ENCODE assay signal across 21 mouse cellular contexts in the genomic region with DNA sequence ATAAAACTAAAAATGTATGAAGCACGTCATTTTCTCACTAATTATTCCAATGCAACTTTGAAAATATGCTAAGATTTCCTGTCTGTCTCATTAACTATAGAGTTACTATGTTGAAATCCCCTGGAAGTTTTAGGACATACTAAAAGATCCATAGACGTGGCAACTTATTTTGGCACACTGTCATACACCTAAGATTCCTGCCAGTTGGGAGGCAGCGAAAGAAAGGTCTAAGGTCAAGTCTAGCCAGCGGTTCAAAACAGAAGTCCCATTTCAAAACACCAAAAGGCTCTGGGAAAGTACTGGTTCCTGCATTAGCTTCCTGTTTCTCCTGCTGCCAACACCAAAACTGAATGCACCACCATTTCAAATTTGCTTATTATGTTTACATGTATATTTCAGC. TPM values are rescaled to one million over a fixed set of nuclear protein-coding genes. Genes with fewer than 3 reads are reported as not detected.
DNase-seq lines count a peak whose midpoint lies in the region; ATAC-seq and TF ChIP-seq lines count a peak whose summit lies in the region.
"Had no signal": no experiment of that assay in that cellular context is flagged by ENCODE, and none has a peak within 500 bp of the region (broad histone marks: within the 10 kb centered on the region; RNA-seq: fewer than 3 reads in every experiment).

No protein-coding gene starts in this region.

- no peak for TF ChIP-seq POLR2A in liver, adult 2 months (IDR thresholded peaks at IDR 0.05; ENCODE audit: extremely low read depth, insufficient read depth, low read length)
- no peak for TF ChIP-seq POLR2A in lung, adult 2 months (IDR thresholded peaks at IDR 0.05; ENCODE audit: borderline replicate concordance, extremely low read depth, low read depth, low read length)

- DNase-seq in adrenal gland, postnatal 10 days: peak; percentile 16
- no peak for DNase-seq in adrenal gland, postnatal 25 days
- DNase-seq in liver, adult 2 months (ENCODE audit: extremely low read depth, low read depth, low spot score): peak; percentile 93
- no peak for DNase-seq in liver, embryonic 11.5 days (ENCODE audit: low spot score)
- no peak for DNase-seq in lung, adult 2 months
- DNase-seq: cerebellum, adult 11 months; cerebellum, adult 2 months; cerebellum, adult 9-11 months; cerebellum, postnatal 25 days; gastrocnemius, postnatal 25 days had no signal

- peaks cover 19% of the 10 kb centered on the region for H3K4me1 ChIP-seq in liver, adult 2 months (ENCODE audit: control insufficient read depth, insufficient read depth, low read length)
- no peaks in the 10 kb centered on the region for H3K4me1 ChIP-seq in liver, embryonic 11.5 days (replicated peaks; ENCODE audit: control insufficient read depth, insufficient read depth, low read length)
- H3K4me1 ChIP-seq in lung, adult 2 months (ENCODE audit: control insufficient read depth, insufficient read depth, low read length): no peaks in the 10 kb centered on the region
- H3K4me1 ChIP-seq: embryonic facial prominence, embryonic 12.5 days; embryonic facial prominence, embryonic 15.5 days; forebrain, embryonic 12.5 days; hindbrain, embryonic 10.5 days; intestine, embryonic 15.5 days had no signal

- no peak overlapping the region for H3K27ac ChIP-seq in liver, adult 2 months (replicated peaks; ENCODE audit: insufficient read depth, low read depth, low read length)
- no peak overlapping the region for H3K27ac ChIP-seq in liver, embryonic 11.5 days (ENCODE audit: low read depth, low read length)
- H3K27ac ChIP-seq: embryonic facial prominence, embryonic 12.5 days; embryonic facial prominence, embryonic 15.5 days; forebrain, embryonic 12.5 days; forebrain, embryonic 15.5 days; hindbrain, embryonic 10.5 days; hindbrain, embryonic 13.5 days; intestine, embryonic 15.5 days had no signal

- H3K9me3 ChIP-seq in liver, embryonic 11.5 days (ENCODE audit: control insufficient read depth, low read length): no peaks in the 10 kb centered on the region
- H3K9me3 ChIP-seq: embryonic facial prominence, embryonic 12.5 days; embryonic facial prominence, embryonic 15.5 days; forebrain, embryonic 12.5 days; forebrain, embryonic 15.5 days; hindbrain, embryonic 10.5 days; hindbrain, embryonic 13.5 days; intestine, embryonic 15.5 days had no signal

- H3K9ac ChIP-seq in liver, adult 2 months (ENCODE audit: low read depth, low read length): no peak overlapping the region
- H3K9ac ChIP-seq in liver, embryonic 11.5 days (ENCODE audit: low read depth, low read length): no peak overlapping the region
- H3K9ac ChIP-seq: embryonic facial prominence, embryonic 12.5 days; embryonic facial prominence, embryonic 15.5 days; forebrain, embryonic 12.5 days; forebrain, embryonic 15.5 days; hindbrain, embryonic 13.5 days; intestine, embryonic 15.5 days had no signal

- no peaks in the 10 kb centered on the region; the same call in 1 of the 2 replicates for H3K79me2 ChIP-seq in liver, adult 2 months (ENCODE audit: control insufficient read depth, insufficient read depth, low read length)

- H3K27me3 ChIP-seq in liver, adult 2 months (ENCODE audit: control insufficient read depth, insufficient read depth, low read length): no peaks in the 10 kb centered on the region
- H3K27me3 ChIP-seq in liver, embryonic 11.5 days (replicated peaks; ENCODE audit: control insufficient read depth, insufficient read depth, low read length): no peaks in the 10 kb centered on the region
- H3K27me3 ChIP-seq: embryonic facial prominence, embryonic 12.5 days; embryonic facial prominence, embryonic 15.5 days; forebrain, embryonic 12.5 days; forebrain, embryonic 15.5 days; hindbrain, embryonic 13.5 days; intestine, embryonic 15.5 days had no signal

- 20% methylated on average over 4 of the region's 4 CpGs for WGBS in liver, adult 2 months
- 84% methylated on average over 4 of the region's 4 CpGs for WGBS in liver, embryonic 11.5 days
- 71% methylated on average over 4 of the region's 4 CpGs for WGBS in lung, adult 2 months

- H3K4me3 ChIP-seq in liver, adult 2 months (ENCODE audit: insufficient read depth, low read depth, low read length): no peak overlapping the region
- no peak overlapping the region for H3K4me3 ChIP-seq in liver, embryonic 11.5 days (ENCODE audit: low read depth, low read length)
- H3K4me3 ChIP-seq in lung, adult 2 months (replicated peaks; ENCODE audit: extremely low read depth, low read depth, low read length): no peak overlapping the region
- H3K4me3 ChIP-seq: embryonic facial prominence, embryonic 12.5 days; embryonic facial prominence, embryonic 15.5 days; forebrain, embryonic 12.5 days; forebrain, embryonic 15.5 days; hindbrain, embryonic 10.5 days; hindbrain, embryonic 13.5 days; intestine, embryonic 15.5 days had no signal

- H3K4me2 ChIP-seq in liver, embryonic 11.5 days: no peak overlapping the region
- H3K4me2 ChIP-seq: embryonic facial prominence, embryonic 12.5 days; embryonic facial prominence, embryonic 15.5 days; forebrain, embryonic 12.5 days; forebrain, embryonic 15.5 days; heart, embryonic 11.5 days; hindbrain, embryonic 13.5 days; intestine, embryonic 15.5 days had no signal

- TF ChIP-seq CTCF in liver, adult 2 months (IDR thresholded peaks at IDR 0.05; ENCODE audit: low read depth, low read length): no peak
- TF ChIP-seq CTCF in lung, adult 2 months (IDR thresholded peaks at IDR 0.05; ENCODE audit: insufficient read depth, low read length): no peak

- H3K36me3 ChIP-seq in liver, adult 2 months (ENCODE audit: control insufficient read depth, insufficient read depth, low read length): peaks cover 7% of the 10 kb centered on the region
- H3K36me3 ChIP-seq in liver, embryonic 11.5 days (ENCODE audit: control insufficient read depth, insufficient read depth, low read length): peaks cover 5% of the 10 kb centered on the region; the same call in 1 of the 2 replicates

- ATAC-seq in liver, embryonic 11.5 days (replicated peaks; ENCODE audit: low FRiP score): no peak
- peak; percentile 25 for ATAC-seq in granulocyte monocyte progenitor cell, adult 5-6 weeks (replicated peaks; ENCODE audit: poor library complexity, severe bottlenecking)
- ATAC-seq: activated CD4-positive, CD25-positive, alpha-beta regulatory T cell, adult 4 months; forebrain, embryonic 15.5 days; hindbrain, embryonic 16.5 days; intestine, embryonic 15.5 days had no signal

RNA-seq across cellular contexts. Expression of gene Maip1, which starts 13.7 kb away (rescaled TPM):
- 10 to 100 TPM; 13.8 to 14.9 TPM for total RNA-seq in adrenal gland, postnatal 10 days (2021)
- 10.8 and 12.4 TPM in 2 replicates for total RNA-seq in adrenal gland, postnatal 25 days (2021)
- total RNA-seq in liver, adult 2 months (2014; rRNA removed): 6.1 and 7.2 TPM in 2 replicates
- polyA plus RNA-seq in liver, adult 2 months (2012; rRNA removed): 3.5 and 3.8 TPM in 2 replicates
- 17.5 and 17.8 TPM in 2 replicates for polyA plus RNA-seq in liver, embryonic 11.5 days (2014; fragmentation: Nextera tagmentation; extraction: Ambion mirVana)
- 10.2 and 11.4 TPM in 2 replicates for total RNA-seq in granulocyte monocyte progenitor cell, adult 5-6 weeks (2014; fragmentation: Nextera tagmentation)
- 11.2 and 11.6 TPM in 2 replicates for total RNA-seq in granulocyte monocyte progenitor cell, adult 5-6 weeks (2017)
- 4.6 and 4.7 TPM in 2 replicates for polyA plus RNA-seq in lung, adult 2 months (2012; rRNA removed)

RNA-seq across cellular contexts. Expression of gene Tyw5, which starts 14.5 kb away (rescaled TPM):
- total RNA-seq in adrenal gland, postnatal 10 days (2021): 10 to 100 TPM; 15.2 to 20.4 TPM
- total RNA-seq in adrenal gland, postnatal 25 days (2021): 14.6 and 15.9 TPM in 2 replicates
- total RNA-seq in liver, adult 2 months (2014; rRNA removed): 22.5 and 23.0 TPM in 2 replicates
- polyA plus RNA-seq in liver, adult 2 months (2012; rRNA removed): 3.9 and 5.2 TPM in 2 replicates
- polyA plus RNA-seq in liver, embryonic 11.5 days (2014; fragmentation: Nextera tagmentation; extraction: Ambion mirVana): 27.1 and 27.5 TPM in 2 replicates
- total RNA-seq in granulocyte monocyte progenitor cell, adult 5-6 weeks (2014; fragmentation: Nextera tagmentation): 18.5 and 22.7 TPM in 2 replicates
- 17.7 and 40.9 TPM in 2 replicates for total RNA-seq in granulocyte monocyte progenitor cell, adult 5-6 weeks (2017)
- polyA plus RNA-seq in lung, adult 2 months (2012; rRNA removed): 3.0 and 4.5 TPM in 2 replicates

RNA-seq across cellular contexts. Expression of gene 1700066M21Rik, which starts 15.0 kb away (rescaled TPM):
- 1 to 10 TPM; 5.6 to 7.1 TPM for total RNA-seq in adrenal gland, postnatal 10 days (2021)
- 7.8 and 9.9 TPM in 2 replicates for total RNA-seq in adrenal gland, postnatal 25 days (2021)
- 27.2 and 31.7 TPM in 2 replicates for total RNA-seq in liver, adult 2 months (2014; rRNA removed)
- 31.2 and 31.4 TPM in 2 replicates for polyA plus RNA-seq in liver, adult 2 months (2012; rRNA removed)
- polyA plus RNA-seq in liver, embryonic 11.5 days (2014; fragmentation: Nextera tagmentation; extraction: Ambion mirVana): 15.5 and 18.0 TPM in 2 replicates
- 7.5 and 8.4 TPM in 2 replicates for total RNA-seq in granulocyte monocyte progenitor cell, adult 5-6 weeks (2014; fragmentation: Nextera tagmentation)
- total RNA-seq in granulocyte monocyte progenitor cell, adult 5-6 weeks (2017): 17.8 and 18.5 TPM in 2 replicates
- polyA plus RNA-seq in lung, adult 2 months (2012; rRNA removed): 6.8 and 16.0 TPM in 2 replicates

Comparison
In these comparisons a context has a peak if more than half of its experiments do, and no peak if none do; other contexts are left out.
1. DNase-seq: peak in adrenal gland, postnatal 10 days (single experiment) and liver, adult 2 months (single experiment); none in adrenal gland, postnatal 25 days (single experiment), liver, embryonic 11.5 days (single experiment) and lung, adult 2 months (single experiment).